Mouse (Mus musculus) 416B (cell line): Measurements from ENCODE around the gene Nsun2.
"Not testable (repeated sequence)": the region's sequence is repeated elsewhere in the genome, so short reads cannot be mapped to it uniquely, and the experiment has no call there.

Experiments
- DNase-seq: peaks from one replicate; pipeline ENCODE4 v3.0.0; 2011; ENCODE audit warnings: low read depth

Gene Nsun2

DNA sequence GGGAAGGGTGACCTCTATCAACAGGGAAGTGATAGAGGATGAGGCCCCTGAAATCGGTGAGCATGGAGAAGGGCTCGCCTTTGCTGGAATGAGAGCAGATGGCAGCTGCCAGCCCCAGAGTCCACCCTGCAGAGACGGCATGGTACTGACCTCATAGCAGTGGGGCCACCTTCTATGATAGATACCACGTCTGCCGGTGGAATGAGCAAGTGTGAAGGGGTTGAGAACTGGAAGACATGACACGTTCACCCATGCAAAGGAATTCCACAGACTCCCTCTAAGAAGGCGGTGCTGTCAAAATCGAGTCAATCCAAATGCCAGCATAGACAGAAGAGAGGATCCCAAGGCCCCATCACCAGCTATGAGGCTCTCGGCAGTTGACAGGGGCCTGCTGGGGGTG, 20.7 kb downstream of the Nsun2 start:
- no peak for DNase-seq

DNA sequence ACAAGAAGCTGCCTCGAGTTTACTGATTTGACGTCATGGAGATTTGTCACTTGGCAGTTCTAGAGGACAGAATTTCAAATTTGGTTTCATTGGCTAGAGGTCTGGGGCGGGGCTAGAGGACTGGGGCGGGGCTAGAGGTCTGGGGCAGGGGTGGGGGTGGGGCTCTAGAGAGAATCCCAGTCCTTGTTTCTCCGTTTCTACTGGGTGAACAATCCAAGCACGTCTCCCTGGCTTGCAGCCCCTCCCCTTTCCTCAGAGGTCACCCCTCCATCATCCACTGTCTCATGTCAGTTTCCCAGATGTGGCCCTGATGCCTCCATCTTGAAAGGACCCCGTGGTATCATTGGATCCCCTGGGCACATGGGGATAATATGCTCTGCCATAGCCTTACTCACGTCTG, 21.5 kb downstream of the Nsun2 start:
- no peak for DNase-seq

DNA sequence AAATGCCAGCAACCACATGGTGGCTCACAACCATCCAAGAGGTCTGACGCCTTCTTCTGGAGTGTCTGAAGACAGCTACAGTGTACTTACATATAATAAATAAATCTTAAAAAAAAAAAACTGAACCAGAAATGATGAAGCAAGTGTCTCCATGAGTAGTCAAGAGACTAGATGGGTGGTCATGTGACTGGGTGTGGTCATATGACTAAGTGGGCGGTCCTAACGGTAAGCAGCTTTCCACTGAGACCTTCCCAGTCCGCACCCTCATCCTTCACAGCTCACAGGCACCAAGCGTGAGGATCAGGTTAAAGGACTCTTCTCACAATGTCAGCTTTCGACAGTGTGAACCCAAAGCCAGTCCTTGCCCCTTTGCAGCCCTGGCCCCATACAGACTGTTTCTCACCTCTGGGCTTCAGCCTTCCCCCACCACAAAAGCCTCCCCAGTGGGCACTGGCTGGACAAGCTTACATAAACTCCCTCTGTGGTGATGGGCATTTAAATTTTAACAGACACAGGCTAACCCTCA, 22.5 kb downstream of the Nsun2 start:
- DNase-seq, result no peak

DNA sequence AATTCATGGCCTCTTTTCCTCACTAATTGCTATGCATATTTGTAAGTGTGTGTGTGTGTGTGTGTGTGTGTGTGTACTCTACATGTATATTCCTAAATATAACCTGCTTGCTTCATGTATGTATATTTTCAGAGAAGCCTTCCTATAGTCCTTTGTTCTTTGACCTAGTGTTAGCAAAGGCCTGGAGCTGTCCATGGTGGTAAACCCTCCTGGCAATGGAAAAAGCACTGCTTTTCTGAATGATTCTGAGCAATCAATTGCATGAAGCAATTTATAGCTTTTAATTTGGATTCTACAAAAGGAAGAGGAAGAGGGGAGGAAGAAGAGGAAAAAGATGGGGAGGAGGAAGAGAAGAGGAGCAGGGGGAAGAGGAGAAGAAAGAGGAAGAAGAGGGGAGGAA, 23.2 kb downstream of the Nsun2 start:
- no peak for DNase-seq

DNA sequence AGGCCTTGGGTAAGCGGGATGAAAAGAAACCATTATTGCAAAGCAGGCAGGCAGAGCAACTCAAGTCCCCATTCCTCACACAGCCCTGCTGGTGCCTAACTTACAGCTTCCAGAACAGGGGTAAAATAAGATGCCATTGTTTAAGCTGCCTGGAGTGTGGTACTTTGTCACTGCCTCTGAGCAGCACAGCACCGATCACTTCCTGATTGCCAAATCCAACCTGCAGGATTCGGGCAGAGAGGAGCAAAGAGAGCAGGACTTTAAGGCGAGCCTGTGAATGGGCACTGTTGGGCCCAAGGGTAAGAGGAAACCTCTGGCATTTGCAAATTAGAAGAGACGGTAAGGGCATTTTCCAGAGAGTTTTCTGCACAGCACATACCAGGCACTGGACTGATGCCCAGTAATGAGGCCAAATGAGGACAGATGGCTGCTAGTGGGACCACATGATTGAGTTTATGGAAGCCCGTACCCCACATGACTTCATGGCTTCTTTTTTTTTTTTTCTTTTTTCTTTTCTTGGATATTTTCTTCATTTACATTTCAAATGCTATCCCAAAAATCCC, 24.6 kb downstream of the Nsun2 start:
- no peak for DNase-seq

DNA sequence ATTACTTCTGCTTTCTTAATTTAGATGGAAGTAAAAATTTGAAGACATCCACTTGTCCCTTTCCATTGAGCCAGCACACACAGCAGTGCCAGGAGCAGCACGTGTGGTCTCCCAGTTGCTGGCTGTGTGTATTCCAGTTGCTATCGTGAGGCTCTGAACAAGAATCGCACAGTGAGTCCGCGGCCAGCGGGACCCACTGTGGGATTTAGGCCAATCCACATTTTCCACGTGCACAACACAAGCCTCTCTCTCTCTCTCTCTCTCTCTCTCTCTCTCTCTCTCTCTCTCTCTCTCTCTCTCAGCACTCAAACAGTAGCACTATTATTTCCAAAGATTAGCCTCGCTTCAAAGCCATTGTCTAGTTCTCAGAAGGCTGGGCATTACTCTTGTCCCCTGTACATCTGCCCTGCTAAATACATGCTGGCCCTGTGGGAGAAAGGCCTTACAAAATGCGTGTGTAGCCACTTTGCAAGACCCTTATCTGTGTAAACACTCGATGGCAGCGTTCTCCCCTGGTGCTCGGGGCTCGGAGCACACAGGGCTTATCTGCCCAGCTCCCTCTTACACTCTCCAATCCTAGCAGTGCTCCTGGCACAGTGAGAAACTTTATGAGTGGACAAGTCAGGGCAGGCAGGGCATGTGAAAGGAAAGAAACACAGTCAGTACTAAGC, 25.9 kb downstream of the Nsun2 start:
- DNase-seq, result no peak

DNA sequence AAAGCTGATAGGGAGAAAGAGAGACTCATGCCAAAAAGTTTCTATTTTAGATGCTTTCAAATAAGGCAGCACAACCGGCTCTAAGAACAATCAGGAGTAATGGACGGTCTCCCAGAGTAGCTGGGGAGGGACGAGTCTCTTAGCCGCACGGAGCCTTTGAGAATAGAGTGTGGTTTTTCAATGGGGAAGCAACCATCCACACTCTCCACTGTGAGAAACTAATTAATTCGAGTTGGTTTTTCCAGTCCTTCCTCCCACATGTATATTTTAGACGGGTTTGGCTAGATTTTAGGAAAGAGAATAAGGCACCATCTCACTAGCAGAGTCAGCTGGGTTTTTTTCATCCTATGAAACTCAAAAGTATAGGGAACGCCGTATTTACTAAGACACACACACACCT, 28.5 kb downstream of the Nsun2 start:
- DNase-seq, result no peak

DNA sequence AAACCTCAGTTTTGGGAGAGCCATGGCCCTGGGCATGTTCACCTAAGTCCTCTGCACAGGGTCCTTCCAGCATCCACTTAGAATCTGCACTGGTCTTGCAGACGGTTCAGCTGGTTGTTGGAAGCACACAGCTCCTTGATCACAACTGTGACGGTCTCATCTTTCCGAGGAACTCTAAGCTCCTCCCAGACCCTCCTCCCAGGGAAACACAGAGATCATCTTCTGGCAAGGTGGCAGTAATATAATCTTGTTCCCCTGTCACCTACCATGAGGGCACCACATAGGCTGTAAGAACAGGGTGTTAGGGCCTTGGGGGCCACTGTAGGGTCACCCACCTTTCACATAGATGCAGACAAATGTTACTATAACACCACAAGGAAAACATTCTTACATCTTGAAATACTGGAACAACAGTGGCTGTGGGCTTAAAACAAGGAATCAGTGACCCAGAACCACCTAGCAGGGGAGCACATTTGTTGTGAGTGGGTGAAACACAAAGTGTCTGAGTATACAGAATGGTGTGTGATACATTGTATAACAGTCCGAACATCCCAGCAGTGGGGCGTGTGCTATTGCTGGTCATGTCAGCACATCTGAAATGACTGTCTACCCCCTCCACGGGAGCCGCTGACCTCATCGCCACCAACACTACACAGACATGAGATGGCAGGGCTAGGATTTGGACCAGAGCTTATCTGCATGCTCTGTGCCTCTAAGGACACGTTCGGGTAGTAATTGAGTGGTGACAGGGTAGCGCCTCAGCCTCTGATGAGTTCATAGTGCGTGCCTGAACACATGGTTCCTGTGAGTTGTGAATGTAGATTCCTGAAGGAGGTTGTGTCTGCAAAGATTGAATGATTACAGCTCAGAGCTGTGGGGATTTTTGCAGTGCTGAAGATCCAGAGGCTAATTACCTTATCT, 29.4 kb downstream of the Nsun2 start:
- DNase-seq, result no peak

DNA sequence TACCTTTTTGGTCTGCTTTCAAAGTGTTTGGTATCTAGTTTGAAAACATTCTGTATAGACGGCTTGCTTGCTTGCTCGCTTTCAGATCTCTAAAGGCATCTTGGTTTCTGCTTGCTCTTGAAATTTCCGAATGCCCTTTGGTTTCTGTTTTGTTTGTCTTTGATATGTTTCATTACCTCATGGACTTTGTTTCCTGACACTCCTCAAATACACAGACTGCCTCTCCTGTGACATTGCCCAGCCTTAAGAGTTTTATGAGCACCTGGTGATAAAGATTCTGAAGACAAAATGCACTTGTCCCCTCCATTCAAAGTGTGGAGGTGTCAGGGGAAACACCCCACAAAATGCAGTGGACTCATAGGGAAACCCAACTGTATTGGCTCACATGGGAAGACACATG, 30.4 kb downstream of the Nsun2 start:
- DNase-seq, result no peak

DNA sequence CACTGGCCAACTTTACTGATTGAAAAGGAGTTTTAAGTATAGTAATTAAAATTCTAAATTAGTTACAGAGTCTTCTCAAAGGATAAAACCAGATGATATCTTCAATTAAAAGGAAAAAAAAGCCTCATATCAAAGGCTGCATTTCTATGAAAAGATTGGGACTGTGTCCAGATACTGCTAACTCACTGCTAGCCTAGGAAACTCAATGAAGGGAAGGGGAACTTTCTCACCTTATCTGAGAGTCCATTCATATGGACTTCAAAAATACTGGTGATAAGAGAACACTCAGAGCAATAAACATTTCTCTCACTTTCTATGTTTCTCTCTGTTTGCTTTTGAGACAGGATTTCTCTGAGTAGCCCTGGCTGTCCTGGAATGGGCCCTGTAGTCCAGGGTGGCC, 31.0 kb downstream of the Nsun2 start:
- no peak for DNase-seq

DNA sequence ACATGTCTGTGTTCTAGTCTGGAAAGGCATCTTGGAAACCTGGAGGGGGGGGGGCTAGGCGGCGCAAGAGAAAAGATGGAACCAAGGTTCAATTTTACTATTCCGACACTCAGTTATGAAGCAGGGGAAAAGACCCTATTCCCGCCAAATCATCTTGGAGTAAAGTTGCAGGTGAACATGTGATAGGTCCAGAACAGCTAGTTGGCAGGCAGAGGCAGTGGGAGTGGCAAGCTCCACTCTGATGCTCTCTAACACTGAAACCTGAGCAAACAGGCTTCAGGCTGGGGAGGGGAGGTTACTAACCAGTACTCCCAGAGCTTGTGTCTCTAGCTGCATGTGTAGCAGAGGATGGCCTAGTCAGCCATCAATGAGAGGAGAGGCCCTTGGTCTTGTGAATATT, 31.9 kb downstream of the Nsun2 start:
- not testable (repeated sequence) for DNase-seq

DNA sequence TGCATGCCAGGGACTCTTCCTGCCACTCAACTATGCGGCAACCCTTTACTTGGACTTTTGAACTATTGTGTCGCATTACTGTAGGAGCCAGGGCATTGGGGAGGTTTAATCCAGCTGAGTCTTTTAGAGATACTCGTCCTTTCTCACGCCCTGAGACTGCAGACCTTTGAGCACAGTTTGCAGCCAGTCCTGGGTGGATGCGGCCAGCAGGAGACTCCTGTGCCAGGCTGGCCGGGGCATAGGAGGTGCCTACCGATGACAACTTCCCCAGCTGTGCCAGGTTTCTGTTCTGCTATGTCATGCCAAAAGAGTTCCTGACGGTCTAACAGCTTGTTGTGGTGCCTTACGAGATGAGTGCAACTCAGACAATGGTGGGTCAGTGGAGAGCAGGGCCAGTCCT, 35.7 kb downstream of the Nsun2 start:
- DNase-seq, result no peak

DNA sequence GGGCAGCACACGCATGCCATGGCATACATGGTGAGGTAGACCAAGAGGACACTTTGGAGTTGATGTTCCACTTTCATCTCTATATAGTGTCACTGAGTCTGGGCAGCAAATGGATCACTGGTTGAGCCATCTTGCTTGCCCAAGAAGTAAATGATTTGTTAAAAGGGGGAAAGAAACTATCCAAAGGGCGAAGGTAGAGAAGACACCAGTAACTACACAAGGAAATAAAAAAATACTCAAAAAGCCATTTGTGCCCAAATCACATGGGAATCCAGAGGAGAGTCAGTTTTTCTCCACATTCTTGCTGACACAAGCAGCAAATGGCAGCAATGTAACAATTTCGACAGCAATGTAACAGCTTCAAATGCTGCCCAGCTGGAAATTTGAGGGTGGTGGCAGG, 39.0 kb downstream of the Nsun2 start:
- no peak for DNase-seq

DNA sequence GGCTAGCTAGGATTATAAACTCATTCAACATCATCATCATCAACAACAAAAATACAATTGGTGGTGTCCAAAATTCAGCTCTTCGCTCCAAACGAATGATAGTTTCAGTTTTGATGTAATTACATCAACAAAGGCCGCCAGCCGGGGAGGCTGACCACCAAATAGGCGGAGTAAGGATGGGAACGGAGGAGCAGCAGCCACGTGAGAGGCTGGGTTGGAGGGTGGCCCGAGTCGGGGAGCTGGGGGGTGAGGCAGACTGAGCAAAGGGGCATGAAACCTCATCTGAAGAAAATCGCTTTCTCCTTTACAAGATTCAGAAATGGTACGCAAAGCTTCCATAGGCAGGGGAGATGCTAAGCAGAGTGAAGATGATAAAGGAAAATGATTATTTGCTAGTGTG, 43.1 kb downstream of the Nsun2 start:
- DNase-seq, result no peak

DNA sequence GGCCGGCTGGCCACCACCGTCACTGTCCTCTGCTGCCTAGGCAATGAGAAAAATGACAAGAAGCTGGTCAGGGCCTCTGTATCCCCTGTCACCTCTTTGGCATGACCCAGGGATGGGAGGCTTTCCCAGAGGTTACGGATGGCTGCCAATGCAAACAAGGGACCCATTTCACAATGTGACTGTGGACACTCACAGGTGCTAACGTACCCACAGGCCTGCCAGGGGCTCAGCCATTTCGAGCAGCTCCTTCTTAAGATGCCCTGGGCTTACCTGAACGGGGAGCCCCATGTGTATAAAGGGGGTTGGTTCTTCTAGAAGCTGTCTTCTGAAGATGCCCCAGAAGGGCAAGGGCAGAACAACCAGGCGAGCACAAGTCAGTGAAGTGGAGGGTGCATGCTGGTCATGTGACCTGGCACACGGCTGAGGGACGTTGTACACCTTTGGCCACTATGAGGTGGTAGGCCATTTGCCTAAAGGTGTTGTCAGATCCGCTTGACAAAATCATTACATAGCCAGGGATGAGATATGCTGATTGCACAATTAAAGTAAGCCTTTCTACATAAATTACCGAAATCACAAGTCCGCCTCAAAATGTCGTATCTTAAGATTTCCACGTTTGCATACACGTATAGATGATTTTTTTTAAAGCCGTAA, 43.8 kb downstream of the Nsun2 start:
- no peak for DNase-seq

DNA sequence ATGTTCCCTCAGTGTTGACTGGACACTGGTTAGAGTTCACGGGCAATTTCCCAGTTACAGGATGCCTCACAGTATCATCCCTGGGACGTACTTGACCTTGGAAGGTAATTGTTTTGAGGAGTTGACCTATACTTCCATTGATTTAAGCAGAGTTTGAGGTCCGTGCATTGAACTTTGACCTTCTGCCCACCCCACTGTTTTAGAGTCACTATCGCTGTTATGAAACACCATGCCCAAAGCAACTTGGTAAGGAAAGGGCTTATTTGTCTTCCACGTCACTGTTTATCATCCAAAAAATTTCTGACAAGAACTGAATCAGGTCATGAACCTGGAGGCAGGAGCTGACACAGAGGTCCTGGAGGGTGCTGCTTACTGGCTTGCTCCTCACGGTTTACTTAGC, 48.9 kb downstream of the Nsun2 start:
- no peak for DNase-seq

DNA sequence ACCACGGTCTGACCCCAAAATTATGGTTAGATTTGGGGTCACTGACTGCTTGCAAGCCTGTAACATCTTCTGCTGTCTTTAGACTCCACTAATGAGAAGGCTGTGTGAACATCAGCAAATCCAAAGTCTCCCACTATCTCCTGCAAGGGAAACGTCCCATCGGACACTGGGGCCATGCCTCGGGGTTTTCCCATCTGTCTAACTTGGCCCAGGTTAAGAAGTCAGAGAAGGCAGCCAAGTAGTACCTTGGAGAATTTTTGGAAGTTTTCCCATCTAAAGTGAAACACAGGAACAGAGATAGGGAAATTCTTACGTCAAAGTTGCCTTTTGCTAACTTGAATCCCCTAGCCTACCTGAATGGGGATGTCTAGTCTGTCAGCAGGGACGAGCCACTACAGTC, 50.0 kb downstream of the Nsun2 start:
- no peak for DNase-seq

DNA sequence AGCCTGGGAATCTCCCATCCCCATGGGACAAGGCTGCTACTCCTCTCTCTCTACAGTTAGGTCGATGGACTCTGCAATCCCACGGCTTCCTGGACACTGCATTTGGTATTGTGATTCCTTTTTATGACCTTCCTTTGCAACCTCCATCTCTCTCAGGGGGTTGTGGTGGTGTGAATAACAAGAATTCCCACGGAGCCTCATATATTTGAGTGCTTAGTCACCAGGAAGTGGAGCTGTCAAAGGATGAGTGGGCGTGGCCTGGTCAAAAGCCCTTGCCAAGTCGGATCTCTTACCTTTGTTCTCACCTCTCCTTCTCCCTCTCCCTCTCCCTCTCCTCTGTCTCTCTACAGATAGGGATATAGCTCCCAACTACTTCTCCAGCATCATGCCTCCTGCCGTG, 52.3 kb downstream of the Nsun2 start:
- peak; percentile 11 for DNase-seq

DNA sequence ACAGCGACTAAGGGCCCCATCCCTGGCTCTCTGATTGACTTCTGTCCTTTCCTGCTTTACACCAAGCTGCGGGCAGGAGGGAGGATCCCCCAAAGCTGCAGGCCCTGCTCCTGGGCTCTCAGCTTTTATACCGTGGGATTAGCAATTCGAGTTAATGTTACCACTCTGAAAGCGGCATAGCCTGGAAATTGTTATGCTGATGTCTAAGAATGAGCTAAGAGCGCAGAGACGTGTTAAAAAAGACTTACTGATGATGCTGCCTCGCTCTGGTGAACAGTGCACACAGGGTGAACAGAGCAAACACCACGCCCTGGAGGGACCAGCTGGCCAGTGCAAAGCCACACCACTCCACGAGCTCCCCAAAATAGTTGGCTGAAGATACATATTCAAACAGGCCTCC, 52.8 kb downstream of the Nsun2 start:
- no peak for DNase-seq

DNA sequence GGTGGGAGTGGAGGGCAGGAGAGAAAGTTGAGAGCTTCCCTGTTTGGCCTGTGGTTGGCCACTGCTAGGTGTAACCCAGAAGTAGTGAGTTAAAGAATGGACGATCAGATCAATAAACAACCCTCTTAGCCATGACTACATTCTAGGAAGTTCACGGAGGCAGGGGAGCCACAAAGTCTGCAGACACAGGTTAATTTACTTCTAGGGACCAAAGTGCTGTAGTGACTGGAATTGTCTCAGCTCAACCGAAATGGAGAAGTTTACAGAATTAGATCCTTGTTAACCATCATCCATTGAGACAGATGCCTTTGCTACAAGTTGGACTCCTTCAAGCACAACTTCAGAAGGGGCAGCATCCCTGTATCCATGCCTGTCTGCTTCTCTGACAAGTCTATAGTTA, 54.3 kb downstream of the Nsun2 start:
- no peak for DNase-seq

DNA sequence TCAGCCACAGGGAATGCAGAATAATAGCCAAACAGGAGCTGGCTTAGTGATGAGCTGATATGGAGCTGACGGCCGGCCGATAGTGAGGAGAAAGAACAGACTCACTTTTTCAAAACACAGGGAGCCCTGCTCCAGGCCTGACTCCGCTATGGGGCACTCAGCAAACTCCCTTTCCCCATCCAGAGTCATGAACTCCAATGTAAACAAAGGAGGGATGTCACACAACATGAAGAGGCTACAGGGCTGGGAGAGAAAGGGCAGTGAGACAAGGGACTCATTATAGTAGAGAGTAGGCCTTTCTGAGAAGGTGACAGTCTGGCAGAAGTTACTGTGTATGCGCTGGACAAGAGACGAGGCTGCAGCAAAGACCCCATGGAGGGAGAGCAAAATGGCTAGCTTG, 54.7 kb downstream of the Nsun2 start:
- DNase-seq, result no peak

DNA sequence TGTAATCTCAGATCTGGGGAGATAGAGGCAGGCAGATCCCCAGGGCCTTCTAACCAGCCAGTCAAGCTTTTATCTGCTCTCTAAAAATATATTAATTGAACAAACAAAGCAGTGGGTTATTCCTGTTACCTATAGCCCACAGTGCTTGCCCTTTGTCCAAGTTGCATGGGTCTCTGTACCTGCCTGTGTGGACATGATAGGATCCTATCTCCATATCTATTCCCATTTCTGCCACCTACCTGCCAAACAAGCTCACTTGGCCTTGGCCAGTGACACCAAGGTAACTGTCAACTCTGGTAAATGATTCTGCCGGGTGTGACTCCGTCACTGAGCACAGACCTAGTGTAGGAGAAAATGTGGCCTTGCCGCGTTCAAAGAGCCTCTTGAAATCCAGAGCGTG, 57.8 kb downstream of the Nsun2 start:
- no peak for DNase-seq

DNA sequence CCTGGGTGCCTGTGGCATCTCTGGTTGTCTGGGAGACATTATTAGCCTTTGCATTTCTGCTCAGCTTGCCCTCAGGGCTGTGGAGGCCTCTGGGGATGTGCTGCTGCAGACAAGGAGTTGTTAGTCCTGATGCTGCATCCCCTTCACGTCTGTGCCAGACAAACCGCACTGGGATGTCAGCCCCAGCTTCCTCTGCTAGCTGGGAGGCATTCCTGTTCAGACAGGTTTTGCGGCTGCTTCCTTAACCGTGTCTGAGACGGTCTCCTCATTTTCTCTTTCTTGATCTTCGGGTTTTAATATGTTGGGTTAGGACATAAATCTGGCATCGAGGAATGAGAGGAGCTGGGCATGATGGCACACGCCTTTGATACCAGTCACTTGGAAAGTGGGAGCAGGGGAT, 58.7 kb downstream of the Nsun2 start:
- DNase-seq, result no peak
